ENCODE assay signal across 8 mouse cellular contexts in genomic region chr6:127767201-127767705, GRCm38 (mm10). TPM values are rescaled to one million over a fixed set of nuclear protein-coding genes. Genes with fewer than 3 reads are reported as not detected.
DNase-seq lines count a peak whose midpoint lies in the region; TF ChIP-seq lines count a peak whose summit lies in the region.

No protein-coding gene starts in this region.

- H3K27me3 ChIP-seq in testis, adult 2 months (ENCODE audit: control insufficient read depth, insufficient read depth, low read length), result no peaks in the 10 kb centered on the region; the same call in 1 of the 2 replicates

- TF ChIP-seq POLR2A in testis, adult 2 months (IDR thresholded peaks at IDR 0.05; ENCODE audit: control insufficient read depth, low read depth, low read length), result no peak

- DNase-seq in cerebellum, adult 11-12 months, result peak; percentile 29
- DNase-seq in cerebellum, postnatal 4 days (ENCODE audit: low spot score in 2 of 2), result no peak
- no peak for DNase-seq in testis, postnatal 10 days (ENCODE audit: low spot score)
- DNase-seq in left cerebral cortex, adult 8-10 months (ENCODE audit: low spot score in 2 of 2), result peak; percentile 54 to 75
- DNase-seq in right cerebral cortex, adult 18-20 months, result peak; percentile 80
- no peak for DNase-seq in adrenal gland, postnatal 25 days
- DNase-seq in kidney, postnatal 25 days, result no peak

- TF ChIP-seq CTCF in testis, adult 2 months (IDR thresholded peaks at IDR 0.05; ENCODE audit: control insufficient read depth, insufficient read depth, insufficient replicate concordance, low read depth, low read length), result no peak

- no peaks in the 10 kb centered on the region for H3K36me3 ChIP-seq in testis, adult 2 months (ENCODE audit: control insufficient read depth, insufficient read depth, low read length)

- H3K4me3 ChIP-seq in testis, adult 2 months (ENCODE audit: control insufficient read depth, low read depth, low read length), result peak overlapping the region; percentile 39

- no peak overlapping the region for H3K27ac ChIP-seq in testis, adult 2 months (ENCODE audit: control insufficient read depth, insufficient read depth, low read depth, low read length)

- peaks cover 22% of the 10 kb centered on the region for H3K4me1 ChIP-seq in testis, adult 2 months (ENCODE audit: control insufficient read depth, insufficient read depth, low read length)

RNA-seq across cellular contexts. Expression of gene Prmt8, which starts 2.0 kb away (rescaled TPM):
- polyA plus RNA-seq in testis, adult 2 months (2012; rRNA removed), result 0.12 and 0.19 TPM in 2 replicates
- total RNA-seq in left cerebral cortex, adult 8-10 months (2022), result 10 to 100 TPM; 75.8 to 85.0 (median 76.6) TPM
- total RNA-seq in adrenal gland, postnatal 25 days (2021), result not detected in 2 replicates

Comparison
In these comparisons a context has a peak if more than half of its experiments do, and no peak if none do; other contexts are left out.
1. DNase-seq: peak in cerebellum, adult 11-12 months (single experiment), left cerebral cortex, adult 8-10 months (2 of 2) and right cerebral cortex, adult 18-20 months (single experiment); none in cerebellum, postnatal 4 days (0 of 2), testis, postnatal 10 days (single experiment), adrenal gland, postnatal 25 days (single experiment) and kidney, postnatal 25 days (0 of 2).
2. RNA of gene Prmt8, which starts 2.0 kb away (total RNA-seq): 75.8 to 85.0 TPM in left cerebral cortex, adult 8-10 months; not detected in adrenal gland, postnatal 25 days; every median in the first group is over 10 times any median in the second.